Comparison of ENCODE assay signal across 10 mouse cellular contexts in the genomic region with DNA sequence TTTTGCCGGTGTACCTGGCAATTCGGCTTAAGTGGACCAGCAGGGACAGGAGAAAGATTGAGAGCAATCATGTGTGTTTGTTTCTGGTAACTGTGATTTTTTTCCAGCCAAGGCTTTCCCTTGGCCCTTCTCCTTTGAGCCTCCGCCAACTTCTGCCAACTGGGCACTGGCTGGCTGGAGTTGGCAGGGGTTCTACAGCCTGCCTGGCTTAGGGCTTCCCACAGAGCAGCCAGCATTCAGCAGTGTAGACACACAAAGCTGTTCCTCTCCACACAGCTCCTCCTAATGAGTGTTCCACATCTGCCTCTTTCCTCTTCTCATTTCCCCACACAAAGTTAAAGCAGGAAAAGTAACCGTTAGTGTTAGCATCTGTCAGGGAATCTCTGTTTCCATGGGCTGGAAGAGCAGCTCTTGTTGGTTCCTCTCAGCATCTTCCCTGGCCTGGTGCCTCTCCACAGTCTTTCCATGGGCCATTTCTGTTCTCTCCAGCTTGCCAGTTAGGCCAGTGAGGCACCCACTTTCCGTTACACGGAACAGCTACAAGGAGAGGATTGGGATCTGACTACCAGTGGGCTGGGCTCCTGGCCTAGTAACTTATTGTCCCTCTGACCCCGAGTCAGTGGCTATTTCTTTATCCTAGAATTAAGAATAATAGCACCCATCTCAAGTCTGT.
DNase-seq lines count a peak whose midpoint lies in the region; ATAC-seq lines count a peak whose summit lies in the region.
"Had no signal": no experiment of that assay in that cellular context is flagged by ENCODE, and none has a peak within 500 bp of the region (broad histone marks: within the 10 kb centered on the region; RNA-seq: fewer than 3 reads in every experiment).

No protein-coding gene starts in this region.

- H3K9me3 ChIP-seq in midbrain, embryonic 10.5 days (replicated peaks): no peaks in the 10 kb centered on the region
- no peaks in the 10 kb centered on the region for H3K9me3 ChIP-seq in midbrain, embryonic 13.5 days
- no peaks in the 10 kb centered on the region for H3K9me3 ChIP-seq in forebrain, embryonic 16.5 days (ENCODE audit: control insufficient read depth, low read length)
- no peaks in the 10 kb centered on the region for H3K9me3 ChIP-seq in hindbrain, embryonic 16.5 days (ENCODE audit: control insufficient read depth, low read length)
- no peaks in the 10 kb centered on the region for H3K9me3 ChIP-seq in midbrain, embryonic 16.5 days (replicated peaks; ENCODE audit: control insufficient read depth, low read length, poor library complexity, severe bottlenecking)
- H3K9me3 ChIP-seq in intestine, embryonic 15.5 days: no peaks in the 10 kb centered on the region
- H3K9me3 ChIP-seq: embryonic facial prominence, embryonic 13.5 days; limb, embryonic 12.5 days had no signal

- 0 out of 2 replicates have a peak overlapping the region, but pooled peaks have one; percentile 13 for H3K27ac ChIP-seq in midbrain, embryonic 10.5 days (replicated peaks)
- no peak overlapping the region for H3K27ac ChIP-seq in midbrain, embryonic 13.5 days
- H3K27ac ChIP-seq in forebrain, embryonic 16.5 days (ENCODE audit: low read length): peak overlapping the region; percentile 20
- peak overlapping the region; percentile 70 for H3K27ac ChIP-seq in hindbrain, embryonic 16.5 days (ENCODE audit: low read depth, low read length)
- peak overlapping the region; percentile 38 for H3K27ac ChIP-seq in midbrain, embryonic 16.5 days (ENCODE audit: low read length)
- no peak overlapping the region; the same call in 1 of the 2 replicates for H3K27ac ChIP-seq in intestine, embryonic 15.5 days
- H3K27ac ChIP-seq: embryonic facial prominence, embryonic 13.5 days; limb, embryonic 12.5 days had no signal

- no peaks in the 10 kb centered on the region for H3K27me3 ChIP-seq in midbrain, embryonic 10.5 days (ENCODE audit: low read depth, poor library complexity, severe bottlenecking)
- H3K27me3 ChIP-seq in midbrain, embryonic 13.5 days: no peaks in the 10 kb centered on the region
- no peaks in the 10 kb centered on the region for H3K27me3 ChIP-seq in forebrain, embryonic 16.5 days (replicated peaks; ENCODE audit: control insufficient read depth, insufficient read depth, low read length)
- no peaks in the 10 kb centered on the region for H3K27me3 ChIP-seq in hindbrain, embryonic 16.5 days (replicated peaks; ENCODE audit: control insufficient read depth, insufficient read depth, low read length)
- no peaks in the 10 kb centered on the region for H3K27me3 ChIP-seq in midbrain, embryonic 16.5 days (ENCODE audit: control insufficient read depth, insufficient read depth, low read depth, low read length)
- H3K27me3 ChIP-seq in intestine, embryonic 15.5 days (replicated peaks): no peaks in the 10 kb centered on the region
- H3K27me3 ChIP-seq: embryonic facial prominence, embryonic 13.5 days; limb, embryonic 12.5 days had no signal

- no peak for ATAC-seq in midbrain, embryonic 13.5 days
- ATAC-seq in forebrain, embryonic 16.5 days: peak; percentile 94
- peak; percentile 97 for ATAC-seq in hindbrain, embryonic 16.5 days
- ATAC-seq in midbrain, embryonic 16.5 days: peak; percentile 83
- no peak for ATAC-seq in monocyte, adult 5-6 weeks (replicated peaks; ENCODE audit: insufficient number of reproducible peaks, low FRiP score, low TSS enrichment, poor library complexity, severe bottlenecking)
- no peak for ATAC-seq in intestine, embryonic 15.5 days

- no peak for DNase-seq in midbrain, embryonic 10.5 days (ENCODE audit: low spot score)
- DNase-seq in T-cell, adult 2 months (ENCODE audit: low spot score): no peak

- no peak overlapping the region for H3K4me3 ChIP-seq in midbrain, embryonic 10.5 days
- H3K4me3 ChIP-seq in midbrain, embryonic 13.5 days (replicated peaks): no peak overlapping the region
- H3K4me3 ChIP-seq in forebrain, embryonic 16.5 days (replicated peaks; ENCODE audit: low read length): no peak overlapping the region
- H3K4me3 ChIP-seq in hindbrain, embryonic 16.5 days (ENCODE audit: low read length): no peak overlapping the region
- H3K4me3 ChIP-seq in midbrain, embryonic 16.5 days (ENCODE audit: low read depth, low read length): no peak overlapping the region
- no peak overlapping the region for H3K4me3 ChIP-seq in intestine, embryonic 15.5 days (replicated peaks)
- H3K4me3 ChIP-seq: embryonic facial prominence, embryonic 13.5 days; limb, embryonic 12.5 days had no signal

- no peak overlapping the region for H3K4me2 ChIP-seq in midbrain, embryonic 13.5 days (replicated peaks)
- no peak overlapping the region for H3K4me2 ChIP-seq in forebrain, embryonic 16.5 days (ENCODE audit: low read length)
- H3K4me2 ChIP-seq in hindbrain, embryonic 16.5 days (ENCODE audit: low read length): no peak overlapping the region
- H3K4me2 ChIP-seq in midbrain, embryonic 16.5 days (ENCODE audit: low read length): no peak overlapping the region
- no peak overlapping the region for H3K4me2 ChIP-seq in intestine, embryonic 15.5 days (replicated peaks)
- H3K4me2 ChIP-seq: embryonic facial prominence, embryonic 13.5 days; limb, embryonic 12.5 days had no signal

- peaks cover 12% of the 10 kb centered on the region for H3K4me1 ChIP-seq in midbrain, embryonic 10.5 days
- H3K4me1 ChIP-seq in midbrain, embryonic 13.5 days (replicated peaks): 0 out of 2 replicates have a peak, but pooled peaks cover 3% of the 10 kb centered on the region
- peaks cover 12% of the 10 kb centered on the region for H3K4me1 ChIP-seq in forebrain, embryonic 16.5 days (replicated peaks; ENCODE audit: control insufficient read depth, insufficient read depth, low read length)
- H3K4me1 ChIP-seq in hindbrain, embryonic 16.5 days (ENCODE audit: control insufficient read depth, insufficient read depth, low read depth, low read length): peaks cover 4% of the 10 kb centered on the region
- H3K4me1 ChIP-seq in midbrain, embryonic 16.5 days (ENCODE audit: control insufficient read depth, insufficient read depth, low read length): no peaks in the 10 kb centered on the region
- H3K4me1 ChIP-seq in intestine, embryonic 15.5 days (replicated peaks): no peaks in the 10 kb centered on the region
- H3K4me1 ChIP-seq: limb, embryonic 12.5 days had no signal

- WGBS in midbrain, embryonic 10.5 days: 71% methylated on average over 7 of the region's 7 CpGs
- 61% methylated on average over 7 of the region's 7 CpGs for WGBS in midbrain, embryonic 13.5 days
- WGBS in forebrain, embryonic 16.5 days: 26% methylated on average over 7 of the region's 7 CpGs
- WGBS in hindbrain, embryonic 16.5 days: 51% methylated on average over 7 of the region's 7 CpGs
- 55% methylated on average over 7 of the region's 7 CpGs for WGBS in midbrain, embryonic 16.5 days
- WGBS in intestine, embryonic 15.5 days: 85% methylated on average over 7 of the region's 7 CpGs

- H3K36me3 ChIP-seq in midbrain, embryonic 10.5 days: no peaks in the 10 kb centered on the region
- H3K36me3 ChIP-seq in midbrain, embryonic 13.5 days: no peaks in the 10 kb centered on the region
- no peaks in the 10 kb centered on the region for H3K36me3 ChIP-seq in forebrain, embryonic 16.5 days (ENCODE audit: control insufficient read depth, insufficient read depth)
- no peaks in the 10 kb centered on the region for H3K36me3 ChIP-seq in hindbrain, embryonic 16.5 days (ENCODE audit: control insufficient read depth, insufficient read depth, low read length)
- no peaks in the 10 kb centered on the region for H3K36me3 ChIP-seq in midbrain, embryonic 16.5 days (ENCODE audit: control insufficient read depth, insufficient read depth, low read length)
- no peaks in the 10 kb centered on the region for H3K36me3 ChIP-seq in intestine, embryonic 15.5 days
- H3K36me3 ChIP-seq: embryonic facial prominence, embryonic 13.5 days; limb, embryonic 12.5 days had no signal

- H3K9ac ChIP-seq in midbrain, embryonic 13.5 days (replicated peaks): no peak overlapping the region
- no peak overlapping the region for H3K9ac ChIP-seq in forebrain, embryonic 16.5 days (replicated peaks; ENCODE audit: low read depth, low read length)
- H3K9ac ChIP-seq in hindbrain, embryonic 16.5 days (ENCODE audit: low read depth, low read length): no peak overlapping the region
- H3K9ac ChIP-seq in midbrain, embryonic 16.5 days (ENCODE audit: low read depth, low read length): no peak overlapping the region
- H3K9ac ChIP-seq in intestine, embryonic 15.5 days: no peak overlapping the region
- H3K9ac ChIP-seq: embryonic facial prominence, embryonic 13.5 days; limb, embryonic 12.5 days had no signal

Comparison
In these comparisons a context has a peak if more than half of its experiments do, and no peak if none do; other contexts are left out.
1. H3K27ac ChIP-seq: peak in midbrain, embryonic 10.5 days (single experiment), forebrain, embryonic 16.5 days (single experiment), hindbrain, embryonic 16.5 days (single experiment) and midbrain, embryonic 16.5 days (single experiment); none in midbrain, embryonic 13.5 days (single experiment) and intestine, embryonic 15.5 days (single experiment).
2. ATAC-seq: peak in forebrain, embryonic 16.5 days (single experiment), hindbrain, embryonic 16.5 days (single experiment) and midbrain, embryonic 16.5 days (single experiment); none in midbrain, embryonic 13.5 days (single experiment), monocyte, adult 5-6 weeks (single experiment) and intestine, embryonic 15.5 days (single experiment).